27 mouse cellular contexts compared by ENCODE assay signal in genomic region chr3:115562735-115563134, GRCm38 (mm10).
"Had no signal": no experiment of that assay in that cellular context is flagged by ENCODE, and none has a peak within 500 bp of the region (broad histone marks: within the 10 kb centered on the region; RNA-seq: fewer than 3 reads in every experiment).

No protein-coding gene starts in this region.

- H3K4me1 ChIP-seq: heart, embryonic 13.5 days; heart, embryonic 15.5 days; hindbrain, embryonic 15.5 days; kidney, embryonic 15.5 days; limb, embryonic 13.5 days; limb, embryonic 15.5 days; liver, embryonic 12.5 days had no signal

- H3K27ac ChIP-seq: heart, adult 2 months; heart, embryonic 13.5 days; heart, embryonic 15.5 days; hindbrain, embryonic 13.5 days; hindbrain, embryonic 15.5 days; hindbrain, postnatal 0 days; kidney, embryonic 15.5 days; kidney, postnatal 0 days; limb, embryonic 13.5 days; limb, embryonic 15.5 days; liver, embryonic 12.5 days; liver, embryonic 14.5 days had no signal

- H3K4me3 ChIP-seq: heart, adult 2 months; heart, embryonic 13.5 days; heart, embryonic 15.5 days; hindbrain, embryonic 13.5 days; hindbrain, embryonic 15.5 days; kidney, embryonic 15.5 days; limb, embryonic 13.5 days; limb, embryonic 15.5 days; liver, embryonic 12.5 days had no signal

- H3K27me3 ChIP-seq: heart, embryonic 13.5 days; heart, embryonic 15.5 days; hindbrain, embryonic 13.5 days; hindbrain, embryonic 15.5 days; kidney, embryonic 15.5 days; limb, embryonic 13.5 days; limb, embryonic 15.5 days; liver, embryonic 12.5 days had no signal

- DNase-seq: gastrocnemius, postnatal 14 days; gastrocnemius, postnatal 36 days; heart, adult 11 months; heart, adult 2 months; heart, postnatal 14 days; heart, postnatal 36 days; kidney, adult 11 months; kidney, adult 2 months; kidney, adult 9 months; kidney, postnatal 14 days; kidney, postnatal 36 days; layer of hippocampus, adult 9-11 months; layer of hippocampus, postnatal 36 days; left cerebral cortex, postnatal 4 days had no signal

- H3K9me3 ChIP-seq: heart, embryonic 13.5 days; heart, embryonic 15.5 days; hindbrain, embryonic 13.5 days; hindbrain, embryonic 15.5 days; kidney, embryonic 15.5 days; limb, embryonic 13.5 days; limb, embryonic 15.5 days; liver, embryonic 12.5 days had no signal

- H3K9ac ChIP-seq: heart, embryonic 13.5 days; heart, embryonic 15.5 days; hindbrain, embryonic 13.5 days; hindbrain, embryonic 15.5 days; kidney, embryonic 15.5 days; limb, embryonic 13.5 days; limb, embryonic 15.5 days; liver, embryonic 12.5 days; liver, embryonic 14.5 days had no signal

- H3K36me3 ChIP-seq: heart, embryonic 13.5 days; heart, embryonic 15.5 days; hindbrain, embryonic 13.5 days; hindbrain, embryonic 15.5 days; kidney, embryonic 15.5 days; limb, embryonic 13.5 days; limb, embryonic 15.5 days; liver, embryonic 12.5 days had no signal

- ATAC-seq: hindbrain, postnatal 0 days; intestine, embryonic 16.5 days; liver, embryonic 12.5 days had no signal

- H3K4me2 ChIP-seq: heart, embryonic 11.5 days; heart, embryonic 13.5 days; heart, embryonic 15.5 days; hindbrain, embryonic 13.5 days; hindbrain, embryonic 15.5 days; kidney, embryonic 15.5 days; limb, embryonic 13.5 days; limb, embryonic 15.5 days; liver, embryonic 12.5 days had no signal
